Mouse (Mus musculus) limb, embryonic 11.5 days (tissue): Measurements from ENCODE around the gene Sowahb. TPM values are rescaled to one million over a fixed set of nuclear protein-coding genes. Genes with fewer than 3 reads are reported as not detected.

ENCODE experiments used
- ATAC-seq: fragments of 200-750 bp; cut with Nextera tagmentation; 2 replicates; pipeline ENCODE4 v1.8.0; 2017; ENCODE audit warnings: low read depth; ENCODE audit not compliant: insufficient number of reproducible peaks, low FRiP score, low TSS enrichment
- DNase-seq: peaks from one replicate; pipeline ENCODE4 v3.0.0-alpha.2; 2015; ENCODE audit warnings: low spot score
- H3K27ac ChIP-seq: fragments of 300-500 bp; sonication (generic); replicated peaks from 2 replicates; pipeline ENCODE4 v1.5.1; 2014; ENCODE audit warnings: low read depth, mild to moderate bottlenecking, low read length
- H3K27me3 ChIP-seq: fragments of 300-500 bp; sonication (generic); 2 replicates; pipeline ENCODE4 v1.6.1; 2014; ENCODE audit warnings: mild to moderate bottlenecking, low read length, mixed read lengths; ENCODE audit not compliant: control insufficient read depth, insufficient read depth
- H3K36me3 ChIP-seq: fragments of 300-500 bp; sonication (generic); 2 replicates; pipeline ENCODE4 v1.6.1; 2014; ENCODE audit warnings: mild to moderate bottlenecking, low read length, moderate library complexity, mixed read lengths; ENCODE audit not compliant: control insufficient read depth, insufficient read depth
- H3K4me1 ChIP-seq: fragments of 300-500 bp; sonication (generic); 2 replicates; pipeline ENCODE4 v1.6.1; 2014; ENCODE audit warnings: low read length, mixed read lengths; ENCODE audit not compliant: control insufficient read depth, insufficient read depth
- H3K4me2 ChIP-seq: fragments of 300-500 bp; sonication (generic); 2 replicates; pipeline ENCODE4 v1.6.1; 2014; ENCODE audit warnings: low read depth, mild to moderate bottlenecking, moderate library complexity; ENCODE audit not compliant: severe bottlenecking
- H3K4me3 ChIP-seq: fragments of 300-500 bp; sonication (generic); 2 replicates; pipeline ENCODE4 v1.5.1; 2014; ENCODE audit warnings: low read depth, low read length
- H3K9ac ChIP-seq: fragments of 300-500 bp; sonication (generic); 2 replicates; pipeline ENCODE4 v1.6.1; 2014; ENCODE audit warnings: mild to moderate bottlenecking, low read length
- H3K9me3 ChIP-seq: fragments of 300-500 bp; sonication (generic); 2 replicates; pipeline ENCODE4 v1.6.1; 2016; ENCODE audit warnings: low read length; ENCODE audit not compliant: control insufficient read depth
- WGBS: fragments of 180-500 bp; shearing (Covaris S2); extraction: QIAGEN DNeasy Blood & Tissue Kit; methylation state at CpG from one replicate; pipeline ENCODE4 v1.1.7; 2014; 5-methylcytosine and 5-hydroxymethylcytosine counted together
- polyA plus RNA-seq: library from polyadenylated mRNA; unstranded; fragments of >200 nt; fragmentation: Nextera tagmentation; extraction: Ambion mirVana; gene quantifications from 2 replicates; pipeline ENCODE4 v1.2.1, GENCODE M21; 2014

Gene Sowahb
- polyA plus RNA-seq, 1 experiment from 2014 or later = 0.72 TPM

DNA sequence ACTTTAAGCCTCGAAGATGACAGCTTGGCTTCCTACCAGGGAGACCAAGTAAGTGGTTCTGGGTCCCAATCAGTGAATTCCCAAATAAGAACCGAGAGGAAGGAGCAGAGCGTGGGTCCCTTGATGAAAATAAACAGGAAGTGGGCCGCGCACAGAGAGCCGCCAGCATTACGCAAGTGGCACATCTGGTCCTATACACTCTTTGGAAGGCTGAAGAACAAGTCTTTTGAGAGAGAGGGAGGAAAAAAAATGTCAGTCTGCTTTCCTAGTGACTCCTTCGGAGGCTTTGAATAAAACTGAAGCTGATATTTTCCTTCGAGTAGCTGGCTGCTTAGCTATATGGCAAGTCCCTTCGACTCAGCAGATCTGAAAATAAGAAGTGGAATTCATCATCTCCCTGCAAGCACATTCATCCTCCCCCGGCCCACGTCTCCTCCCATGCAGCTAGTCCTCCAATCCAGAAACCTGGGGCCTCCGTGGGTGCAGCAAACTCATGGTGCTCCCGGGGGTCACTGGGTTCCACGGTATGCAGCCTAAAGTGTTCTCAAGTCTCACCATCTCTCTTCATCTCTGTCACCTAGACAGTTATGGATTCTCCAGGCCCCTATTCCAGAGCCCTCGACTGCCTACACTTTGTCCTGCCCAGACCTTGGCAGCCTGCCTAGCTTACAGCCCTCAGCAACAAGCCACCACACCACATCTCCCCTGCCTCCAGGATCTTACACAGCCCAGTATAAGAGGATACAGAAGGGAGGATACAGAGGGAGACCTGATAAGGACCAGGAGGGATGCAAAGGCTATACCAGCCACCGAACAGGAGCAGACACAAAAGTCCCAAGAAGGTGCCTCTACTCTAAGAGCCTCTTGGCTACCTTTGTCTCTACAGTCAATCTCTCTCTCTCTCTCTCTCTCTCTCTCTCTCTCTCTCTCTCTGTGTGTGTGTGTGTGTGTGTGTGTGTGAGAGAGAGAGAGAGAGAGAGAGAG is 43.8 kb downstream of the Sowahb start:
- no peak for ATAC-seq
- no peak for DNase-seq

DNA sequence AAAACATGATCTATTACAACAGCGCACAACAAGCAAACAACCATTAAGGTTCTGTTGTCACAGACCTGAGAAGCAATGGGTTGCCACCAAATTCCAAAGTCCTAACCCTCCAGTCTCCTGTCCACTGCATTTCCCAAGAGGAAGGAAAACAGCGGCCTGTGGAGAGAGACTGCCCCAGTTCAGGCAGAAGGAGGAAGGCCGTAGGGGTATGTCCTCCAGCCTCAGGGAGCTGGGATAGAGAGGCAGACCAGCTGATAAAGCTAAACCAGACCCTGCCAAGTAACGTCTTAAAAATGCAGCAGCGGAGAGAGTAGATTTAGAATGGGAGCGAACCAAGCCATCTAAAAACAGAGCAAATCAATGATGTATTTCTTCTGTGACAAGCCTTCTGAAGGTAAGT is 44.8 kb downstream of the Sowahb start:
- WGBS = 80% methylated on average over 6 of the region's 6 CpGs

More for the DNA sequence above, 43.8 kb downstream of the Sowahb start:
- Histone ChIP-seq H3K4me2 (no peak overlapping the region), H3K4me3 (no peak overlapping the region), H3K9me3 (no peaks in the 10 kb centered on the region), H3K27ac (peak overlapping the region; percentile 47; the same call in 1 of the 2 replicates), H3K9ac (no peak overlapping the region), H3K4me1 (peaks cover 38% of the 10 kb centered on the region), H3K27me3 (no peaks in the 10 kb centered on the region), H3K36me3 (no peaks in the 10 kb centered on the region)
- 62% methylated on average over 17 of the region's 17 CpGs for WGBS

GRCm38 (mm10) chr5:92998494-92999016 is 46.3 kb downstream of the Sowahb start:
- Histone ChIP-seq H3K27me3 (no peaks in the 10 kb centered on the region), H3K27ac (peak overlapping the region; percentile 91), H3K4me1 (peaks cover 38% of the 10 kb centered on the region), H3K4me2 (no peak overlapping the region), H3K9ac (no peak overlapping the region), H3K9me3 (no peaks in the 10 kb centered on the region), H3K4me3 (no peak overlapping the region), H3K36me3 (no peaks in the 10 kb centered on the region)
- 19% methylated on average over 5 of the region's 5 CpGs for WGBS
- DNase-seq = peak; percentile 39
- 0 out of 2 replicates have a peak, but pooled peaks have one; percentile 33 for ATAC-seq

More for the DNA sequence above, 44.8 kb downstream of the Sowahb start:
- Histone ChIP-seq H3K36me3 (no peaks in the 10 kb centered on the region), H3K27me3 (no peaks in the 10 kb centered on the region), H3K4me3 (no peak overlapping the region), H3K9ac (no peak overlapping the region), H3K27ac (no peak overlapping the region), H3K4me2 (no peak overlapping the region), H3K4me1 (peaks cover 38% of the 10 kb centered on the region), H3K9me3 (no peaks in the 10 kb centered on the region)
- no peak for DNase-seq
- ATAC-seq = no peak

DNA sequence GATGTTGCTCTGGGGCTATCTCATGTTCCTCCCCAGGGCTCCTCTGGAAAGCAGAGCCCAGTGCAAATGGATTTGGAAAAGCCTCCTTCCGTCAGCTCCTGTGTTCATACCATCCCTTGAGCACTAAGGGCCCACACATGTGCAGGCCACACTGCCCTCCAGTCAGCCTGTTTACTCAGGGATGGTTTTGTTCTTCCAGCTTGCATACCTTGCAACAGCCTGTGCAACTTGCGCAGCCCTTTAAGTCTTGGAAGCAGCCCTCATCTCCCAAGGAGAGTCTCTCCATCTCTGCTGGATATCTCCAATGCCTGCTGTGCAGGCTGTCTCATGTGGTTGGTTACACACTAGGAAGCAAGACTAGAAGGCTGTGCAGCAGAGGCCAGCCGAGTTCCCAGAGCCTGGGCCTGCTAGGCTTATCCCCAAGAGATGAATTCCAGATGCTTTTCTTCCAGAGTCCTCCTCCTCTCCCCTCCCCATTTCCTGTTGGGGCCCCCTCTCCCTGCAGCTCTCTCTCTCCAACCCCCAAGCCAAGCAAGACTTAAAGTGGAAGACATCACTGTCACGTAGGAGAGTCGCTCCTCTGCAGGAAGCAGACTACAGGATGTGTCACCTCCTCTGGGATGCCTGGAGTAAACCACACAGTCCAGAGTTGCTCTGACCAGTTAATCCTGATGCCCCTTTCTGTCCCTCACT is 47.2 kb downstream of the Sowahb start:
- Histone ChIP-seq H3K9ac (no peak overlapping the region), H3K27ac (peak overlapping the region; percentile 91), H3K36me3 (no peaks in the 10 kb centered on the region), H3K4me3 (no peak overlapping the region), H3K4me1 (peaks cover 38% of the 10 kb centered on the region), H3K9me3 (no peaks in the 10 kb centered on the region), H3K4me2 (peak overlapping the region; percentile 2; the same call in 1 of the 2 replicates), H3K27me3 (no peaks in the 10 kb centered on the region)
- WGBS = 13% methylated on average over 5 of the region's 5 CpGs
- DNase-seq (peak; percentile 83), ATAC-seq (peak; percentile 89)

- no peak overlapping the region for H3K27ac ChIP-seq
- ATAC-seq = no peak
These were observed 50.0 kb downstream of the Sowahb start for GRCm38 (mm10) chr5:92994861-92995260.

DNA sequence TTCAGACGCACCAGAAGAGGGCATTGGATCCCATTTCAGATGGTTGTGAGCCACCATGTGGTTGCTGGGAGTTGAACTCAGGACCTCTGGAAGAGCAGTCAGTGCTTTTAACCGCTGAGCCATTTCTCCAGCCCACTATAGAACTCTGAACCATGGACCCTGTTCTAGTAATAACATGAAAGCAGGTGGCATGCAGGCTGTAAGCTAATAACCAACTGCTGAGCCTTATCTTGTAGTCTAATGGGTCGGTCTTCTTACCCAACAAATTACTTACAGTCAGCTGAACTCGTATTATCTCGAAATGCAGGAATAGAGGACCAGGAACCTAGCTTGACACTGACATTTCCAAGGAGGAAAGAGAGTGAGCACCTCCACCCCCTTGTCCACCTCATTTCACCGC is 50.5 kb downstream of the Sowahb start:
- no peak for ATAC-seq
- Histone ChIP-seq H3K4me1 (peaks cover 23% of the 10 kb centered on the region), H3K27me3 (no peaks in the 10 kb centered on the region), H3K9ac (no peak overlapping the region), H3K4me2 (no peak overlapping the region), H3K4me3 (no peak overlapping the region), H3K9me3 (no peaks in the 10 kb centered on the region), H3K27ac (no peak overlapping the region), H3K36me3 (no peaks in the 10 kb centered on the region)
- no peak for DNase-seq
- 89% methylated on average over 6 of the region's 6 CpGs for WGBS

More at GRCm38 (mm10) chr5:92994861-92995260, 50.0 kb downstream of the Sowahb start:
- H3K36me3 ChIP-seq = no peaks in the 10 kb centered on the region
- H3K27me3 ChIP-seq = no peaks in the 10 kb centered on the region
- WGBS = 87% methylated on average over 2 of the region's 2 CpGs
- H3K9me3 ChIP-seq = no peaks in the 10 kb centered on the region
- H3K4me1 ChIP-seq = peaks cover 23% of the 10 kb centered on the region
- H3K9ac ChIP-seq = no peak overlapping the region
- H3K4me3 ChIP-seq = no peak overlapping the region
- H3K4me2 ChIP-seq = no peak overlapping the region
- DNase-seq = no peak

DNA sequence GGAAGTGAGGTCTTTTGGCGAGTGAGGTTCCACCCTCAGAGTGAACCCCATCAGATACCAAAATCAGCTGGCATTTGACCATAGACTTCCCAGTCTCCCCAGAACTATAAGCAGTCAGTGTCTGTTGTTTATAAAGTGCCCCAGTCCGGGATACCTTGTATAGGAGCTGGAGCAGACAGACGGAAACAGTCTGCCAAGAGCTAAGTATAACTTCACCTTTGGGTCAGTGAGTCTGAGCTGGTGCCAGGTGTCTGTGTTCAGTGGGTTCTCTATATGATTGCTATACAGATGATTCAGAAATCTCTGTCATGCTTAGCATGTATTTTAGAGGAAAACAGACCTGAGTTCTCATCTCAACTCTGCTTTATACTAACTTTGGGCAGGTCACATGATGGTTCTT is 52.7 kb downstream of the Sowahb start:
- Histone ChIP-seq H3K4me2 (no peak overlapping the region), H3K4me1 (peaks cover 11% of the 10 kb centered on the region; the same call in 1 of the 2 replicates), H3K27ac (no peak overlapping the region), H3K27me3 (no peaks in the 10 kb centered on the region), H3K36me3 (no peaks in the 10 kb centered on the region), H3K9me3 (no peaks in the 10 kb centered on the region), H3K4me3 (no peak overlapping the region), H3K9ac (no peak overlapping the region)
- no peak for DNase-seq
- ATAC-seq = no peak
- 86% methylated on average over 3 of the region's 3 CpGs for WGBS
